Mouse (Mus musculus): ENCODE results near the gene Prdm16.

DNA sequence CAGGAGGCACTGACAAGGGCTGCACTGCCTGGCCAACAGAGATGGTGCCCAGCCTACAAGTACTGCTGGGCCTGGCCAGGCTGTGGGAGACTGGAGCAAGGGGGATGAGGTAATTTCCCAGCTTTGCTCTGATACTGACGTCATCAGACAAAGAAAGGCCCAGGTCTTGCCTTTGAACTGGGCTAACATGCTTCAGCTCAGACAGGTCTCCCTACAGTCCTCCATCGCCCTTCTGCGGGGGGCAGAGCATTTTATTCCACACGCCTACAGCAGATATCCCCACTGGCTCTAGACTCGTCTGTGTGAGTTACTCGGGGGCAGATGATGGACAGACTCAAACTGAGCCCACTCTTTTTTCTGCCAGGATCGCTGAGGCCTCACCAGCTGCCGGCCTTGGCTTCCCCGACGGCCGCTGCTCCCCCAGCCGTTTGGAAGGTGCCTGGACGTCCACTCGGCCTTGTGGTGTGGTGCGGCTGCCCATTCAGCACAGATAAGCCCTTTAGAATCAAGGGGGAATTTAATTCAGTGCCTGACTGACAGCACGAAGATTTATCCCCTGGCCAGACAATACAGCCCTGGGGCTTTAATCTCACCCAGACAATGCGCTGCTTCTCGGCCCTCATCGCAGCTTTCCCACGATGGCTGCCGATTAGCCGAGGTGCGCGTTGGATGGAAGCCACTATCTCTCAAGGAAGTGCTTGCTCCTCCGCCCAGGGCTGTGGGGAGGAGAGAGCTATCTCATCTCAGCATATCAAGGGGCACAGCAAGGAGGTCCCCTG is 32.8 kb downstream of the Prdm16 start:
- TF ChIP-seq CTCF (conservative IDR thresholded peaks at IDR 0.05; ENCODE audit: low read length) (no peak), NANOG (IDR thresholded peaks at IDR 0.05; ENCODE audit: borderline replicate concordance, low read length) (no peak), POU5F1 (IDR thresholded peaks at IDR 0.05; ENCODE audit: borderline replicate concordance, low read length) (no peak)

Measured in E14TG2a.4 (cell line).